Comparison of ENCODE assay signal across 9 mouse cellular contexts in genomic region chr1:128417533-128417888, GRCm38 (mm10). TPM values are rescaled to one million over a fixed set of nuclear protein-coding genes. Genes with fewer than 3 reads are reported as not detected.
DNase-seq lines count a peak whose midpoint lies in the region; ATAC-seq and TF ChIP-seq lines count a peak whose summit lies in the region.
"Had no signal": no experiment of that assay in that cellular context is flagged by ENCODE, and none has a peak within 500 bp of the region (broad histone marks: within the 10 kb centered on the region; RNA-seq: fewer than 3 reads in every experiment).

No protein-coding gene starts in this region.

- no peak for TF ChIP-seq POLR2A in thymus, adult 2 months (IDR thresholded peaks at IDR 0.05; ENCODE audit: control insufficient read depth, extremely low read depth, insufficient read depth, low read length, poor library complexity)

- no peaks in the 10 kb centered on the region for H3K9me3 ChIP-seq in heart, postnatal 0 days (replicated peaks; ENCODE audit: control insufficient read depth, low read length)
- no peaks in the 10 kb centered on the region for H3K9me3 ChIP-seq in lung, embryonic 14.5 days (ENCODE audit: low read depth, low read length)
- no peaks in the 10 kb centered on the region for H3K9me3 ChIP-seq in stomach, embryonic 14.5 days (ENCODE audit: control insufficient read depth, low read depth, low read length)

- H3K4me1 ChIP-seq in thymus, adult 2 months (replicated peaks; ENCODE audit: control insufficient read depth, insufficient read depth, low read length) = 0 out of 2 replicates have a peak, but pooled peaks cover 2% of the 10 kb centered on the region
- H3K4me1 ChIP-seq in heart, postnatal 0 days (ENCODE audit: control insufficient read depth, insufficient read depth) = no peaks in the 10 kb centered on the region
- no peaks in the 10 kb centered on the region for H3K4me1 ChIP-seq in lung, embryonic 14.5 days (ENCODE audit: insufficient read depth)
- no peaks in the 10 kb centered on the region for H3K4me1 ChIP-seq in stomach, embryonic 14.5 days (ENCODE audit: control insufficient read depth, insufficient read depth, low read length)

- H3K4me3 ChIP-seq in thymus, adult 2 months (ENCODE audit: control insufficient read depth, insufficient read depth, low read length) = no peak overlapping the region
- peak overlapping the region; percentile 75 for H3K4me3 ChIP-seq in heart, postnatal 0 days (ENCODE audit: low read depth, low read length)
- H3K4me3 ChIP-seq in lung, embryonic 14.5 days (ENCODE audit: low read depth, low read length) = peak overlapping the region; percentile 90
- peak overlapping the region; percentile 90 for H3K4me3 ChIP-seq in stomach, embryonic 14.5 days (ENCODE audit: low read depth, low read length)

- peak; percentile 10; the same call in 1 of the 2 replicates for ATAC-seq in heart, postnatal 0 days (ENCODE audit: insufficient read depth, low read depth)
- peak; percentile 44; the same call in 1 of the 2 replicates for ATAC-seq in lung, embryonic 14.5 days (ENCODE audit: insufficient read depth)
- peak; percentile 11; the same call in 1 of the 2 replicates for ATAC-seq in stomach, embryonic 14.5 days (ENCODE audit: insufficient number of reproducible peaks, insufficient read depth, low FRiP score, low read depth)

- H3K27ac ChIP-seq in thymus, adult 2 months (ENCODE audit: control insufficient read depth, insufficient read depth, low read length) = peak overlapping the region; percentile 4; the same call in 1 of the 2 replicates
- H3K27ac ChIP-seq in heart, postnatal 0 days (ENCODE audit: low read depth) = peak overlapping the region; percentile 92; the same call in 1 of the 2 replicates
- no peak overlapping the region for H3K27ac ChIP-seq in lung, embryonic 14.5 days (ENCODE audit: low read depth)
- H3K27ac ChIP-seq in stomach, embryonic 14.5 days (ENCODE audit: low read length) = peak overlapping the region; percentile 94; the same call in 1 of the 2 replicates

- no peak for TF ChIP-seq EP300 in heart, postnatal 0 days (IDR thresholded peaks at IDR 0.05; ENCODE audit: low read depth)

- intact Hi-C loops in gastrocnemius, postnatal 14 days (cut with DNase I; ENCODE audit: low total_unique reads) = no loop called here
- intact Hi-C loops in gastrocnemius, postnatal 36 days (cut with DNase I) = no loop called here

- H3K27me3 ChIP-seq in thymus, adult 2 months (ENCODE audit: control insufficient read depth, insufficient read depth, low read length) = no peaks in the 10 kb centered on the region
- no peaks in the 10 kb centered on the region for H3K27me3 ChIP-seq in heart, postnatal 0 days (ENCODE audit: control insufficient read depth, insufficient read depth, low read length)
- no peaks in the 10 kb centered on the region for H3K27me3 ChIP-seq in lung, embryonic 14.5 days (ENCODE audit: insufficient read depth, low read length)
- no peaks in the 10 kb centered on the region for H3K27me3 ChIP-seq in stomach, embryonic 14.5 days (ENCODE audit: control insufficient read depth, insufficient read depth, low read length)
- H3K27me3 ChIP-seq: Patski had no signal

- WGBS in thymus, adult 2 months = 73% methylated on average over 5 of the region's 5 CpGs
- 32% methylated on average over 5 of the region's 5 CpGs for WGBS in heart, postnatal 0 days
- 49% methylated on average over 5 of the region's 5 CpGs for WGBS in lung, embryonic 14.5 days
- 46% methylated on average over 5 of the region's 5 CpGs for WGBS in stomach, embryonic 14.5 days

- H3K36me3 ChIP-seq in thymus, adult 2 months (ENCODE audit: control insufficient read depth, insufficient read depth, low read length) = 0 out of 2 replicates have a peak, but pooled peaks cover 6% of the 10 kb centered on the region
- peaks cover 13% of the 10 kb centered on the region for H3K36me3 ChIP-seq in heart, postnatal 0 days (replicated peaks; ENCODE audit: control insufficient read depth, insufficient read depth, low read length)
- peaks cover 15% of the 10 kb centered on the region for H3K36me3 ChIP-seq in lung, embryonic 14.5 days (ENCODE audit: insufficient read depth)
- peaks cover 11% of the 10 kb centered on the region; the same call in 1 of the 2 replicates for H3K36me3 ChIP-seq in stomach, embryonic 14.5 days (ENCODE audit: control insufficient read depth, insufficient read depth, low read length)

- TF ChIP-seq CTCF in thymus, adult 2 months (IDR thresholded peaks at IDR 0.05; ENCODE audit: borderline replicate concordance, control insufficient read depth, extremely low read depth, insufficient read depth, low read length, poor library complexity) = no peak
- TF ChIP-seq CTCF in heart, postnatal 0 days (IDR thresholded peaks at IDR 0.05; ENCODE audit: low read depth) = no peak
- no peak for TF ChIP-seq CTCF in lung, embryonic 14.5 days (IDR thresholded peaks at IDR 0.05; ENCODE audit: low read depth)

- peak overlapping the region; percentile 74 for H3K4me2 ChIP-seq in heart, postnatal 0 days (ENCODE audit: low read depth, low read length)
- peak overlapping the region; percentile 85 for H3K4me2 ChIP-seq in lung, embryonic 14.5 days
- H3K4me2 ChIP-seq in stomach, embryonic 14.5 days (replicated peaks; ENCODE audit: low read depth, low read length) = peak overlapping the region; percentile 78

- no peak overlapping the region for H3K9ac ChIP-seq in heart, postnatal 0 days (replicated peaks; ENCODE audit: low read depth, low read length)
- H3K9ac ChIP-seq in lung, embryonic 14.5 days = no peak overlapping the region
- no peak overlapping the region for H3K9ac ChIP-seq in stomach, embryonic 14.5 days (replicated peaks; ENCODE audit: low read depth, low read length)

- peak; percentile 10 for DNase-seq in gastrocnemius, postnatal 14 days
- no peak for DNase-seq in gastrocnemius, postnatal 36 days
- no peak for DNase-seq in thymus, adult 2 months
- no peak for DNase-seq in thymus, adult 18-20 months
- DNase-seq in heart, postnatal 0 days (ENCODE audit: low spot score) = no peak
- no peak for DNase-seq in lung, embryonic 14.5 days
- DNase-seq in yolk sac, embryonic 10.5 days (ENCODE audit: low spot score) = no peak

RNA-seq across cellular contexts. Expression of gene Dars, which starts 0.3 kb away (rescaled TPM):
- total RNA-seq in gastrocnemius, postnatal 14 days (2021) = 10 to 100 TPM; 68.7 to 70.2 TPM
- 10 to 100 TPM; 57.1 to 67.3 TPM for total RNA-seq in gastrocnemius, postnatal 36 days (2021)
- 16.3 and 17.6 TPM in 2 replicates for polyA plus RNA-seq in thymus, adult 2 months (2012; rRNA removed)
- 42.6 and 60.7 TPM in 2 replicates for total RNA-seq in heart, postnatal 0 days (2014; rRNA removed; ENCODE audit: low replicate concordance)
- 74.7 and 76.6 TPM in 2 replicates for polyA plus RNA-seq in heart, postnatal 0 days (2015; fragmentation: Nextera tagmentation; extraction: Ambion mirVana)
- polyA plus RNA-seq in lung, embryonic 14.5 days (2014; fragmentation: Nextera tagmentation; extraction: Ambion mirVana) = 108 and 109 TPM in 2 replicates
- 97.8 and 105 TPM in 2 replicates for polyA plus RNA-seq in stomach, embryonic 14.5 days (2014; fragmentation: Nextera tagmentation; extraction: Ambion mirVana)

RNA-seq across cellular contexts. Expression of gene Mcm6, which starts 58.0 kb away (rescaled TPM):
- 1 to 10 TPM; 6.6 to 9.7 TPM for total RNA-seq in gastrocnemius, postnatal 14 days (2021)
- 1 to 10 TPM; 2.1 to 2.2 TPM for total RNA-seq in gastrocnemius, postnatal 36 days (2021)
- 76.2 and 96.6 TPM in 2 replicates for polyA plus RNA-seq in thymus, adult 2 months (2012; rRNA removed)
- total RNA-seq in heart, postnatal 0 days (2014; rRNA removed; ENCODE audit: low replicate concordance) = 54.3 and 85.4 TPM in 2 replicates
- polyA plus RNA-seq in heart, postnatal 0 days (2015; fragmentation: Nextera tagmentation; extraction: Ambion mirVana) = 39.6 and 43.5 TPM in 2 replicates
- polyA plus RNA-seq in lung, embryonic 14.5 days (2014; fragmentation: Nextera tagmentation; extraction: Ambion mirVana) = 300 and 304 TPM in 2 replicates
- 252 and 264 TPM in 2 replicates for polyA plus RNA-seq in stomach, embryonic 14.5 days (2014; fragmentation: Nextera tagmentation; extraction: Ambion mirVana)
